ENCODE assay signal across 8 mouse cellular contexts in the genomic region with DNA sequence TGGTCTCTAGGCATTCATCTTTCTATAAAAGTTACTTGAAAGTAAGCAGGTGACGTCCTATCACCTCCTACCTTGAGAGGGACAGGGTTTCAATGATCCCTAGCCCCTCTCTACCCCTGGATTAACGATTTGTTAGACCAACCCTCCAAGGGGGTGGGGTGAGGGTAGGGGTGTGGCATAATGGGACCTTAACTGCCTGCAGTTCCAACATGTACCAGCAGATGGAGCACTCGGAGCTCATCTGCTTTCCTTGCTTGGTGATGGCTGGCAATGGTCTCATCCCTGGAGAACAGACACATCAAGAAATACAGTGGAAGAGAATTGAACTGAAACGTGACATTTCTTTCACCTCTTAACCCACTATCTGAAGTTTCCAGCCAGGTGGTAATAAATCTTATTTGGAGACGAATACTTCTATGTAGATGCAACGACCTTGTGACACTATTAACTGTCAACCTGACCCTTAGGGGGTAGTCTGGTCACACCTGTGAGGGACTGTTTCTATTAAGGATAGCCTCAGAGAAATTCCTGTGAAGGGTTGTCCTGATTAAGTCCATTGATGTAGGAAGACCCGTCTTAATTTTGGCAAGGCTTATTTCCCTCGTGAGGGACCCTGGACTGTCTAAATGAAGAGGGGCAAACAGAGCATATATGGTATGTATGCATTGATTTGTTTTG. TPM values are rescaled to one million over a fixed set of nuclear protein-coding genes. Genes with fewer than 3 reads are reported as not detected.
DNase-seq lines count a peak whose midpoint lies in the region; ATAC-seq and TF ChIP-seq lines count a peak whose summit lies in the region.

No protein-coding gene starts in this region.

- in situ Hi-C loops in Patski (cut with MboI; ENCODE audit: low pct_unique_long_range_greater_than_20kb) = no loop called here

- WGBS in hindbrain, embryonic 13.5 days = 43% methylated on average over 8 of the region's 8 CpGs
- 48% methylated on average over 8 of the region's 8 CpGs for WGBS in macrophage (ENCODE audit: missing documents)

- DNase-seq in Patski (ENCODE audit: low read depth, low spot score) = no peak
- DNase-seq in cerebellum, postnatal 10 days = peak; percentile 92 to 95
- peak; percentile 60 to 82 for DNase-seq in frontal cortex, postnatal 14 days (ENCODE audit: low spot score in 2 of 2)
- peak; percentile 80 to 89 for DNase-seq in layer of hippocampus, postnatal 14 days (ENCODE audit: low spot score in 2 of 2)
- DNase-seq in retina, postnatal 7 days (ENCODE audit: low read depth, low spot score) = peak; percentile 83
- DNase-seq in urinary bladder, adult 18-20 months (ENCODE audit: low spot score in 2 of 2) = peak; percentile 49 to 74

- no peaks in the 10 kb centered on the region; the same call in 1 of the 2 replicates for H3K4me1 ChIP-seq in hindbrain, embryonic 13.5 days (replicated peaks)

- no peaks in the 10 kb centered on the region for H3K27me3 ChIP-seq in Patski
- no peaks in the 10 kb centered on the region for H3K27me3 ChIP-seq in hindbrain, embryonic 13.5 days

- peak; percentile 83 for TF ChIP-seq CTCF in Patski (IDR thresholded peaks at IDR 0.05)

- ATAC-seq in Patski = no peak
- ATAC-seq in hindbrain, embryonic 13.5 days (ENCODE audit: low FRiP score) = peak; percentile 90

- peak overlapping the region; percentile 34 for H3K4me2 ChIP-seq in hindbrain, embryonic 13.5 days

- CTCF ChIA-PET in Patski (lab: Charles Lee) = interaction anchor here (1.5 to 1.6 kb wide), 2 partner anchors 47 to 276 kb away, joined by 3 read pairs; no protein-coding TSS in a partner anchor

- POLR2A ChIA-PET in Patski (lab: Charles Lee) = no interaction called here

- no peak overlapping the region for H3K4me3 ChIP-seq in hindbrain, embryonic 13.5 days
- H3K4me3 ChIP-seq in macrophage (ENCODE audit: inconsistent target) = no peak overlapping the region

- no peak overlapping the region for H3K9ac ChIP-seq in hindbrain, embryonic 13.5 days

- H3K36me3 ChIP-seq in hindbrain, embryonic 13.5 days = no peaks in the 10 kb centered on the region
- H3K36me3 ChIP-seq in macrophage (ENCODE audit: inconsistent target) = no peaks in the 10 kb centered on the region

- H3K27ac ChIP-seq in hindbrain, embryonic 13.5 days = no peak overlapping the region
- peak overlapping the region; percentile 25 for H3K27ac ChIP-seq in macrophage

- no peaks in the 10 kb centered on the region for H3K9me3 ChIP-seq in hindbrain, embryonic 13.5 days

- H3K79me2 ChIP-seq in macrophage (ENCODE audit: inconsistent target) = no peaks in the 10 kb centered on the region

RNA-seq across cellular contexts. Expression of a gene that starts 27.1 kb away (rescaled TPM):
- polyA plus RNA-seq in Patski (2021) (not detected), macrophage (2018) (not detected in 3 replicates)
- not detected in 2 replicates for polyA plus RNA-seq in hindbrain, embryonic 13.5 days (2015; fragmentation: Nextera tagmentation; extraction: Ambion mirVana)
- total RNA-seq in layer of hippocampus, postnatal 14 days (2021) = not detected
- total RNA-seq in macrophage (2018; cell fraction: chromatin; rRNA removed) = under 1 TPM in 1 of 26 experiments, not detected in 25; 0.29 TPM
- total RNA-seq in macrophage (2018; cell fraction: cytosol; rRNA removed) = under 1 TPM in 3 of 26 experiments, not detected in 23; 0.09 to 0.22 (median 0.09) TPM
- 1 to 10 TPM in 1 of 26 experiments, under 1 TPM in 4, not detected in 21; 0.33 to 1.0 (median 0.80) TPM for total RNA-seq in macrophage (2018; cell fraction: nucleus; rRNA removed)
